Mouse (Mus musculus): ENCODE measurements around the gene Nr4a1.

DNA sequence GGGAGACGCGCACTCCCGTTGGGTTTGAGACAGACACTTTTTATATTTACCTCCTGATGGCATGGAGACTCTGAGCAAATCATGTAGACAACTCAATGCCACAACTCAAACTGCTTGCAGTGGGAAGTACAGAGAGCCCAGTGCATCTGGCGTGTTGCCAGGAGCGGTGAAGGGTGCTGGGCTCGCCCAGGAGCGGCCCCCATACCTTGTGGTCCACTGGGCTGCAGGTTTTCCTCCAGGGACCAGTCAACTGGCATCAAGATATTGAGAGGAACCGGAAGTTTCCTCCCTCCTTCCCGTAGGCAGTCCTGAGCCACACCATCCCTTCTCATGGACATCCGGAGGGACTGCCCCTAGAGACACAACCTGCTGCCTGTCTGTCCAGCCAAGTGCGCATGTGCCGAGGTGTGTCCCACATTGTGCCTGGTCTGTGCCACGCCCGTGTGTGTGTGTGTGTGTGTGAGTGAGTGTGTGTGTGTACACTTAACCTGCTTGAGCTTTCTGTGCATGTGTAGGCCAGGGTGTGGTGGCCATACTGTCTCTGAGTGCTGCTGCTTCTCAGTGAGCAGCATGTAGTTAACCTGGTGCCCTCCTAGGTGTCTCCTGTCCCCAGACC is 43.0 kb upstream of the Nr4a1 start:
- TF ChIP-seq CTCF (IDR thresholded peaks at IDR 0.05) (no peak), POLR2A (IDR thresholded peaks at IDR 0.05; ENCODE audit: insufficient read depth, low read depth, low read length) (no peak), EP300 (IDR thresholded peaks at IDR 0.05; ENCODE audit: insufficient read depth, low read depth, low read length) (peak; percentile 23; the same call in 1 of the 2 replicates)

All from heart, adult 2 months (tissue).